Mouse (Mus musculus): ENCODE measurements around the gene Sdha.

Sdha gene

GRCm38 (mm10) chr13:74349566-74350434, at the start of gene Sdha, which contains the start of gene Ccdc127:
Gene Sdha, minus strand, starts transcription at chr13:74350280.
Gene Ccdc127, plus strand, starts transcription at chr13:74350309.
- DNase-seq: peak; percentile 95

GRCm38 (mm10) chr13:74399298-74399839, 49.3 kb upstream of the Sdha start, which contains the start of gene Ftl1-ps1:
Gene Ftl1-ps1, plus strand, starts transcription at chr13:74399694.
- no peak for DNase-seq

GRCm38 (mm10) chr13:74391156-74391555, 41.1 kb upstream of the Sdha start:
- no peak for DNase-seq

GRCm38 (mm10) chr13:74390371-74390990, 40.4 kb upstream of the Sdha start, which contains the start of gene Zfp72:
Gene Zfp72, minus strand, starts transcription at chr13:74390836.
- peak; percentile 81 for DNase-seq

GRCm38 (mm10) chr13:74389730-74390129, 39.6 kb upstream of the Sdha start:
- DNase-seq: no peak

GRCm38 (mm10) chr13:74382289-74382688, 32.2 kb upstream of the Sdha start:
- DNase-seq: no peak

GRCm38 (mm10) chr13:74381533-74382276, 31.6 kb upstream of the Sdha start:
- no peak for DNase-seq

- DNase-seq: no peak
These were observed 13.8 kb upstream of the Sdha start, which contains the start of gene Lrrc14b for GRCm38 (mm10) chr13:74363859-74364235. Gene Lrrc14b, minus strand, starts transcription at chr13:74364005.

- DNase-seq: no peak
These were observed 13.2 kb upstream of the Sdha start for GRCm38 (mm10) chr13:74363176-74363858.

- DNase-seq: no peak
These were observed 12.1 kb upstream of the Sdha start for GRCm38 (mm10) chr13:74362218-74362617.

- no peak for DNase-seq
These were observed 6.4 kb upstream of the Sdha start for GRCm38 (mm10) chr13:74356491-74356890.

GRCm38 (mm10) chr13:74350435-74350906, 391 bp upstream of the Sdha start:
- no peak for DNase-seq

- no peak for DNase-seq
These were observed 9.0 kb downstream of the Sdha start for GRCm38 (mm10) chr13:74341036-74341435.

- DNase-seq: no peak
These were observed 20.8 kb downstream of the Sdha start for GRCm38 (mm10) chr13:74329321-74329720.

GRCm38 (mm10) chr13:74317170-74317849, 32.8 kb downstream of the Sdha start, which contains the start of gene Pdcd6:
Gene Pdcd6, minus strand, starts transcription at chr13:74317580.
- DNase-seq: peak; percentile 94

- DNase-seq: no peak
These were observed 33.3 kb downstream of the Sdha start for GRCm38 (mm10) chr13:74316789-74317169.

GRCm38 (mm10) chr13:74316386-74316785, 33.7 kb downstream of the Sdha start:
- DNase-seq: no peak

- DNase-seq: no peak
These were observed 35.5 kb downstream of the Sdha start for GRCm38 (mm10) chr13:74314616-74315015.

- DNase-seq: no peak
These were observed 44.3 kb downstream of the Sdha start for GRCm38 (mm10) chr13:74305780-74306179.

GRCm38 (mm10) chr13:74305380-74305779, 44.7 kb downstream of the Sdha start:
- no peak for DNase-seq

Data from layer of hippocampus, adult 9-11 months (tissue).